In the genomic region with DNA sequence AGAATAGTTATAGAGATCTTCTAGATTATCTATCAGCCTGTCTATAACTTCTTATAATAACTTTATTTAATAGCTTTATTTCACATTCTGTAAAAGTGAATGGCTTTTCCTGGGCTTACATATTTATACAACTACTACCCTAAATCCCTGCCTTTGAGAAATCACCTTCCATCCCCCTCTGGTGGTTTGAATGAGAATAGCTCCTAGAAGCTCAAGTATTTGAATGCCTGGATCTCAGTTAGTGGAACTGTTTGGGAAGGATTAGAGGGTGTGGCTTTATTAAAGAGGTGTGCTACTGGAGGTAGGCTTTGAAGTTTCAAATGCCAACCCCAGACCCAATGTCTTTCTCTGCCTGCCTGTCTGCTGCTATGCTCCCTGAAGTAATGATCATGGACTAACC, we compare ENCODE assay signal across 22 mouse cellular contexts. TPM values are rescaled to one million over a fixed set of nuclear protein-coding genes. Genes with fewer than 3 reads are reported as not detected.
DNase-seq lines count a peak whose midpoint lies in the region; ATAC-seq and TF ChIP-seq lines count a peak whose summit lies in the region.
"Had no signal": no experiment of that assay in that cellular context is flagged by ENCODE, and none has a peak within 500 bp of the region (broad histone marks: within the 10 kb centered on the region; RNA-seq: fewer than 3 reads in every experiment).

No protein-coding gene starts in this region.

- no peak overlapping the region for H3K9ac ChIP-seq in midbrain, postnatal 0 days (replicated peaks; ENCODE audit: low read length, poor library complexity, severe bottlenecking)
- H3K9ac ChIP-seq in midbrain, embryonic 15.5 days: no peak overlapping the region
- H3K9ac ChIP-seq in stomach, postnatal 0 days (ENCODE audit: low read length): no peak overlapping the region
- H3K9ac ChIP-seq: embryonic facial prominence, embryonic 12.5 days; forebrain, embryonic 13.5 days; hindbrain, embryonic 14.5 days; intestine, embryonic 15.5 days had no signal

- no peak for TF ChIP-seq EP300 in stomach, postnatal 0 days (optimal IDR thresholded peaks at IDR 0.05)

- H3K4me2 ChIP-seq in midbrain, postnatal 0 days (ENCODE audit: low read depth, low read length, poor library complexity, severe bottlenecking): no peak overlapping the region
- no peak overlapping the region for H3K4me2 ChIP-seq in midbrain, embryonic 15.5 days
- H3K4me2 ChIP-seq in stomach, postnatal 0 days (replicated peaks; ENCODE audit: low read depth): no peak overlapping the region
- H3K4me2 ChIP-seq: embryonic facial prominence, embryonic 12.5 days; forebrain, embryonic 13.5 days; hindbrain, embryonic 14.5 days; intestine, embryonic 15.5 days had no signal

- CTCF ChIA-PET in Patski (lab: Charles Lee): interaction anchor here (0.7 kb wide), 1 partner anchor 278 kb away, joined by 3 read pairs; no protein-coding TSS in a partner anchor

- no peaks in the 10 kb centered on the region for H3K9me3 ChIP-seq in midbrain, postnatal 0 days (ENCODE audit: low read length)
- no peaks in the 10 kb centered on the region for H3K9me3 ChIP-seq in midbrain, embryonic 15.5 days
- no peaks in the 10 kb centered on the region for H3K9me3 ChIP-seq in stomach, postnatal 0 days (ENCODE audit: control insufficient read depth, low read length)
- H3K9me3 ChIP-seq: embryonic facial prominence, embryonic 12.5 days; forebrain, embryonic 13.5 days; intestine, embryonic 15.5 days had no signal

- no peaks in the 10 kb centered on the region for H3K27me3 ChIP-seq in midbrain, postnatal 0 days (ENCODE audit: insufficient read depth, low read length)
- H3K27me3 ChIP-seq in midbrain, embryonic 15.5 days (replicated peaks): no peaks in the 10 kb centered on the region
- no peaks in the 10 kb centered on the region for H3K27me3 ChIP-seq in Patski
- H3K27me3 ChIP-seq in stomach, postnatal 0 days (ENCODE audit: control insufficient read depth, insufficient read depth, low read length): no peaks in the 10 kb centered on the region
- H3K27me3 ChIP-seq: embryonic facial prominence, embryonic 12.5 days; forebrain, embryonic 13.5 days; intestine, embryonic 15.5 days; megakaryocyte, embryonic 14.5 days had no signal

- H3K36me3 ChIP-seq in midbrain, postnatal 0 days (ENCODE audit: insufficient read depth, low read length): no peaks in the 10 kb centered on the region
- no peaks in the 10 kb centered on the region for H3K36me3 ChIP-seq in midbrain, embryonic 15.5 days (replicated peaks)
- no peaks in the 10 kb centered on the region for H3K36me3 ChIP-seq in stomach, postnatal 0 days (ENCODE audit: control insufficient read depth, insufficient read depth, low read length)
- H3K36me3 ChIP-seq: embryonic facial prominence, embryonic 12.5 days; intestine, embryonic 15.5 days had no signal

- POLR2A ChIA-PET in Patski (lab: Charles Lee): no interaction called here

- in situ Hi-C loops in Patski (cut with MboI; ENCODE audit: low pct_unique_long_range_greater_than_20kb): no loop called here

- no peak for ATAC-seq in midbrain, postnatal 0 days (ENCODE audit: low FRiP score)
- ATAC-seq in midbrain, embryonic 15.5 days (replicated peaks): no peak
- ATAC-seq in Patski: no peak
- ATAC-seq in stomach, postnatal 0 days (ENCODE audit: low FRiP score, low TSS enrichment): no peak
- ATAC-seq: activated CD4-positive, CD25-positive, alpha-beta regulatory T cell, adult 4 months; forebrain, embryonic 13.5 days; intestine, embryonic 15.5 days had no signal

- no peak for DNase-seq in layer of hippocampus, adult 2 months (ENCODE audit: low spot score in 2 of 2)
- no peak for DNase-seq in layer of hippocampus, postnatal 25 days (ENCODE audit: extremely low spot score in 1 of 2, low spot score in 1 of 2)
- DNase-seq in midbrain, postnatal 0 days (ENCODE audit: low spot score): no peak
- no peak for DNase-seq in Patski (ENCODE audit: low read depth, low spot score)
- no peak for DNase-seq in stomach, postnatal 0 days (ENCODE audit: low spot score)
- no peak for DNase-seq in adrenal gland, postnatal 25 days
- DNase-seq: adrenal gland, postnatal 14 days; cerebellum, adult 11 months; cerebellum, postnatal 10 days; gastrocnemius, postnatal 14 days; left cerebral cortex, postnatal 4 days; liver; midbrain, embryonic 14.5 days; thymus, postnatal 14 days had no signal

- no peak overlapping the region for H3K27ac ChIP-seq in layer of hippocampus, adult 2 months
- H3K27ac ChIP-seq in midbrain, postnatal 0 days (ENCODE audit: low read depth, low read length): no peak overlapping the region
- H3K27ac ChIP-seq in midbrain, embryonic 15.5 days: no peak overlapping the region
- H3K27ac ChIP-seq in stomach, postnatal 0 days (replicated peaks): no peak overlapping the region
- H3K27ac ChIP-seq: embryonic facial prominence, embryonic 12.5 days; forebrain, embryonic 13.5 days; hindbrain, embryonic 14.5 days; intestine, embryonic 15.5 days; kidney, postnatal 0 days had no signal

- TF ChIP-seq CTCF in layer of hippocampus, adult 2 months (conservative IDR thresholded peaks at IDR 0.05): peak; percentile 58
- peak; percentile 21; the same call in 1 of the 2 replicates for TF ChIP-seq CTCF in midbrain, postnatal 0 days (IDR thresholded peaks at IDR 0.05)
- TF ChIP-seq CTCF in Patski (IDR thresholded peaks at IDR 0.05): peak; percentile 36
- TF ChIP-seq CTCF in stomach, postnatal 0 days (IDR thresholded peaks at IDR 0.05; ENCODE audit: low read depth): peak; percentile 36

- no peak overlapping the region for H3K4me3 ChIP-seq in layer of hippocampus, adult 2 months
- no peak overlapping the region for H3K4me3 ChIP-seq in midbrain, postnatal 0 days (ENCODE audit: low read depth, low read length)
- no peak overlapping the region for H3K4me3 ChIP-seq in midbrain, embryonic 15.5 days
- H3K4me3 ChIP-seq in stomach, postnatal 0 days (ENCODE audit: low read depth, low read length): no peak overlapping the region
- H3K4me3 ChIP-seq: embryonic facial prominence, embryonic 12.5 days; forebrain, embryonic 13.5 days; intestine, embryonic 15.5 days; megakaryocyte, embryonic 14.5 days had no signal

- H3K4me1 ChIP-seq in midbrain, postnatal 0 days (ENCODE audit: insufficient read depth, low read length): no peaks in the 10 kb centered on the region
- H3K4me1 ChIP-seq in midbrain, embryonic 15.5 days: no peaks in the 10 kb centered on the region
- no peaks in the 10 kb centered on the region for H3K4me1 ChIP-seq in stomach, postnatal 0 days (replicated peaks; ENCODE audit: control insufficient read depth, insufficient read depth)
- H3K4me1 ChIP-seq: embryonic facial prominence, embryonic 12.5 days; intestine, embryonic 15.5 days had no signal

RNA-seq across cellular contexts. Expression of a gene that starts 10.0 kb away (rescaled TPM):
- total RNA-seq in layer of hippocampus, adult 2 months (2021): 10 to 100 TPM; 90.6 to 92.0 TPM
- total RNA-seq in layer of hippocampus, postnatal 25 days (2021): 10 to 100 TPM; 80.1 to 83.7 TPM
- total RNA-seq in midbrain, postnatal 0 days (2014; rRNA removed): 57.0 and 70.7 TPM in 2 replicates
- 24.7 and 28.3 TPM in 2 replicates for polyA plus RNA-seq in midbrain, postnatal 0 days (2015; fragmentation: Nextera tagmentation; extraction: Ambion mirVana)
- 36.5 and 37.1 TPM in 2 replicates for polyA plus RNA-seq in midbrain, embryonic 15.5 days (2015; fragmentation: Nextera tagmentation; extraction: Ambion mirVana)
- polyA plus RNA-seq in Patski (2021): 67.9 TPM
- 25.7 and 26.0 TPM in 2 replicates for polyA plus RNA-seq in stomach, postnatal 0 days (2015; fragmentation: Nextera tagmentation; extraction: Ambion mirVana)
- 85.1 and 89.3 TPM in 2 replicates for total RNA-seq in adrenal gland, postnatal 25 days (2021)

RNA-seq across cellular contexts. Expression of a gene that starts 10.9 kb away (rescaled TPM):
- total RNA-seq in layer of hippocampus, adult 2 months (2021): 10 to 100 TPM; 43.7 to 44.7 TPM
- 10 to 100 TPM; 47.6 to 49.0 TPM for total RNA-seq in layer of hippocampus, postnatal 25 days (2021)
- total RNA-seq in midbrain, postnatal 0 days (2014; rRNA removed): 39.5 and 54.2 TPM in 2 replicates
- polyA plus RNA-seq in midbrain, postnatal 0 days (2015; fragmentation: Nextera tagmentation; extraction: Ambion mirVana): 67.5 and 74.0 TPM in 2 replicates
- polyA plus RNA-seq in midbrain, embryonic 15.5 days (2015; fragmentation: Nextera tagmentation; extraction: Ambion mirVana): 50.4 and 55.1 TPM in 2 replicates
- 11.8 TPM for polyA plus RNA-seq in Patski (2021)
- polyA plus RNA-seq in stomach, postnatal 0 days (2015; fragmentation: Nextera tagmentation; extraction: Ambion mirVana): 28.8 and 30.3 TPM in 2 replicates
- 18.3 and 25.8 TPM in 2 replicates for total RNA-seq in adrenal gland, postnatal 25 days (2021)
